Mouse (Mus musculus) ovary, postnatal 14 days (tissue): ENCODE results near the gene Sv2b.

Source experiments
- DNase-seq: peaks from one replicate; pipeline ENCODE4 v3.0.0; 2022; ENCODE audit warnings: low spot score

Sv2b gene

GRCm38 (mm10) chr7:75292246-75292645 lies 16.8 kb downstream of the Sv2b start:
- no peak for DNase-seq

GRCm38 (mm10) chr7:75290554-75290953 lies 18.5 kb downstream of the Sv2b start:
- DNase-seq: no peak

GRCm38 (mm10) chr7:75287237-75287636 lies 21.8 kb downstream of the Sv2b start:
- no peak for DNase-seq

GRCm38 (mm10) chr7:75282951-75283350 lies 26.1 kb downstream of the Sv2b start:
- DNase-seq: no peak

- no peak for DNase-seq
These were observed 26.9 kb downstream of the Sv2b start for GRCm38 (mm10) chr7:75282080-75282650.

- no peak for DNase-seq
These were observed 28.0 kb downstream of the Sv2b start for GRCm38 (mm10) chr7:75281106-75281505.

GRCm38 (mm10) chr7:75277847-75278246 lies 31.2 kb downstream of the Sv2b start:
- no peak for DNase-seq

- no peak for DNase-seq
These were observed 32.3 kb downstream of the Sv2b start for GRCm38 (mm10) chr7:75276739-75277138.

GRCm38 (mm10) chr7:75274518-75274917 lies 34.5 kb downstream of the Sv2b start:
- no peak for DNase-seq

- no peak for DNase-seq
These were observed 35.4 kb downstream of the Sv2b start for GRCm38 (mm10) chr7:75273633-75274032.

- no peak for DNase-seq
These were observed 37.1 kb downstream of the Sv2b start for GRCm38 (mm10) chr7:75271921-75272381.

GRCm38 (mm10) chr7:75271306-75271705 lies 37.8 kb downstream of the Sv2b start:
- no peak for DNase-seq

- no peak for DNase-seq
These were observed 41.8 kb downstream of the Sv2b start for GRCm38 (mm10) chr7:75267236-75267635.

GRCm38 (mm10) chr7:75265241-75265640 lies 43.8 kb downstream of the Sv2b start:
- no peak for DNase-seq

- DNase-seq: no peak
These were observed 49.1 kb downstream of the Sv2b start for GRCm38 (mm10) chr7:75259945-75260344.

GRCm38 (mm10) chr7:75253611-75254250 lies 55.3 kb downstream of the Sv2b start:
- DNase-seq: no peak

- no peak for DNase-seq
These were observed 68.1 kb downstream of the Sv2b start for GRCm38 (mm10) chr7:75240754-75241507.

- no peak for DNase-seq
These were observed 72.7 kb downstream of the Sv2b start for GRCm38 (mm10) chr7:75236386-75236785.

GRCm38 (mm10) chr7:75224206-75224605 lies 84.9 kb downstream of the Sv2b start:
- DNase-seq: no peak

GRCm38 (mm10) chr7:75222704-75223431 lies 86.2 kb downstream of the Sv2b start:
- DNase-seq: no peak

- no peak for DNase-seq
These were observed 88.3 kb downstream of the Sv2b start for GRCm38 (mm10) chr7:75220786-75221185.

GRCm38 (mm10) chr7:75220296-75220695 lies 88.8 kb downstream of the Sv2b start:
- DNase-seq: no peak

GRCm38 (mm10) chr7:75216180-75216579 lies 92.9 kb downstream of the Sv2b start:
- DNase-seq: no peak
